Mouse (Mus musculus): ENCODE data around the gene Rhov. TPM values are rescaled to one million over a fixed set of nuclear protein-coding genes. Genes with fewer than 3 reads are reported as not detected.

Rhov gene
- polyA plus RNA-seq, 1 experiment, result 0.15 TPM

DNA sequence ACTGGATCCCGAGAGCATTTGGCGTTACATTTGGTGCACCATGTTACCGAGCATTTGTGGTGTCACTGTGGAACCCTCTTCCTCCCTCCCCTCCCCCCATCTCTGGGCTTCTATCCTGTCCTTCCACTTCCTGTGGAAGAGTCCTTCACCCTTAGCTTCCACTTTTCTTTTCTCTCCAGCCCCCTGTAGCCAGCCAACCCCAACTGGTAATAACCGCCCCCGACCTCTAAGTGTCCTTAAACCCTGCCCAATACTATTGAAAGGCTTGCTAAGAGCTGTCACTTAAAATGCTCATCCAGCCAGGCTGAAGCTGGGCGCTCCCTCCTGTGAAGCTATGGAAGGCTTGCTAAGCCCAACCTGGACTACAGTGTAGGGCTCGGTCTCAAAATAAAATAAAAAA is 5.9 kb upstream of the Rhov start:
- 80% methylated on average over 7 of the region's 7 CpGs for WGBS
- no peak for DNase-seq (ENCODE audit: low read depth in 1 of 2, low spot score in 2 of 2)
- no peak for TF ChIP-seq POLR2A (IDR thresholded peaks at IDR 0.05; ENCODE audit: low read depth, low read length)
- TF ChIP-seq CTCF (IDR thresholded peaks at IDR 0.05; ENCODE audit: extremely low read depth, insufficient read depth, insufficient read length, insufficient replicate concordance), result no peak
- no peaks in the 10 kb centered on the region for H3K27me3 ChIP-seq (ENCODE audit: control insufficient read depth, insufficient read depth, low read length)
- no peaks in the 10 kb centered on the region for H3K36me3 ChIP-seq (ENCODE audit: control insufficient read depth, insufficient read depth, low read length)
- H3K4me3 ChIP-seq (ENCODE audit: extremely low read depth, insufficient read depth, insufficient read length), result no peak overlapping the region
- no peak overlapping the region for H3K27ac ChIP-seq (ENCODE audit: insufficient read depth, low read length)
- H3K4me1 ChIP-seq (ENCODE audit: control insufficient read depth, insufficient read depth, insufficient read length), result no peaks in the 10 kb centered on the region

- WGBS, result 84% methylated on average over 1 of the region's 1 CpGs
- DNase-seq (ENCODE audit: low read depth in 1 of 2, low spot score in 2 of 2), result no peak
- peaks cover 4% of the 10 kb centered on the region; the same call in 1 of the 2 replicates for H3K4me1 ChIP-seq (ENCODE audit: control insufficient read depth, insufficient read depth, insufficient read length)
- TF ChIP-seq POLR2A (IDR thresholded peaks at IDR 0.05; ENCODE audit: low read depth, low read length), result no peak
- no peak for TF ChIP-seq CTCF (IDR thresholded peaks at IDR 0.05; ENCODE audit: extremely low read depth, insufficient read depth, insufficient read length, insufficient replicate concordance)
- no peak overlapping the region for H3K27ac ChIP-seq (ENCODE audit: insufficient read depth, low read length)
- no peaks in the 10 kb centered on the region for H3K36me3 ChIP-seq (ENCODE audit: control insufficient read depth, insufficient read depth, low read length)
- H3K27me3 ChIP-seq (ENCODE audit: control insufficient read depth, insufficient read depth, low read length), result peaks cover 1% of the 10 kb centered on the region; the same call in 1 of the 2 replicates
- H3K4me3 ChIP-seq (ENCODE audit: extremely low read depth, insufficient read depth, insufficient read length), result no peak overlapping the region
Measured at GRCm38 (mm10) chr2:119274126-119274525, 3.1 kb upstream of the Rhov start.

DNA sequence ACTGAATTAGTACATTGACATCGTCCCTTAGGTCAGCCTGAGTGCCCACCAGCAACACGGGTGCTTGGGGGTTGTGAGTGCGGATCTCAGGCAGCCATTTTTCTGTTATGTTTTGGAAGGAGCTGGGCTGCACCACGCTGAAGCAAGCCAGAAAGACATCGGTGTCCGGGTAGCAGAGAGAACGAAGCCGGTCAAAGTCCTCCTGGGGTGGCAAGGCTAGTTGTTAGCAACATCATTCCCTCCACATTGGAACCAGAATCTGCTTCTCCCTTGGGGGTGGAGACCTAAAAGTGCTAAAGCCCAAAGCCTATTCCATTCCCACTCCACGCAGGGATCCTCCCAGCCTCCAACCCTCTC is 808 bp downstream of the Rhov start:
- H3K4me1 ChIP-seq (ENCODE audit: control insufficient read depth, insufficient read depth, insufficient read length), result peaks cover 4% of the 10 kb centered on the region; the same call in 1 of the 2 replicates
- TF ChIP-seq CTCF (IDR thresholded peaks at IDR 0.05; ENCODE audit: extremely low read depth, insufficient read depth, insufficient read length, insufficient replicate concordance) (no peak), POLR2A (IDR thresholded peaks at IDR 0.05; ENCODE audit: low read depth, low read length) (no peak)
- H3K4me3 ChIP-seq (ENCODE audit: extremely low read depth, insufficient read depth, insufficient read length), result no peak overlapping the region
- 87% methylated on average over 9 of the region's 9 CpGs for whole genome bisulfite sequencing
- peaks cover 1% of the 10 kb centered on the region; the same call in 1 of the 2 replicates for H3K27me3 ChIP-seq (ENCODE audit: control insufficient read depth, insufficient read depth, low read length)
- DNase-seq (ENCODE audit: low read depth in 1 of 2, low spot score in 2 of 2), result no peak
- H3K27ac ChIP-seq (ENCODE audit: insufficient read depth, low read length), result no peak overlapping the region
- H3K36me3 ChIP-seq (ENCODE audit: control insufficient read depth, insufficient read depth, low read length), result no peaks in the 10 kb centered on the region

GRCm38 (mm10) chr2:119263813-119264212 is 7.3 kb downstream of the Rhov start:
- Histone ChIP-seq H3K4me3 (ENCODE audit: extremely low read depth, insufficient read depth, insufficient read length) (no peak overlapping the region), H3K27me3 (ENCODE audit: control insufficient read depth, insufficient read depth, low read length) (no peaks in the 10 kb centered on the region), H3K27ac (ENCODE audit: insufficient read depth, low read length) (no peak overlapping the region), H3K4me1 (ENCODE audit: control insufficient read depth, insufficient read depth, insufficient read length) (no peaks in the 10 kb centered on the region; the same call in 1 of the 2 replicates), H3K36me3 (ENCODE audit: control insufficient read depth, insufficient read depth, low read length) (no peaks in the 10 kb centered on the region)
- no peak for DNase-seq (ENCODE audit: low read depth in 1 of 2, low spot score in 2 of 2)
- WGBS, result 73% methylated on average over 5 of the region's 5 CpGs
- TF ChIP-seq POLR2A (IDR thresholded peaks at IDR 0.05; ENCODE audit: low read depth, low read length), result no peak
- TF ChIP-seq CTCF (IDR thresholded peaks at IDR 0.05; ENCODE audit: extremely low read depth, insufficient read depth, insufficient read length, insufficient replicate concordance), result no peak

- H3K27ac ChIP-seq (ENCODE audit: insufficient read depth, low read length), result no peak overlapping the region
- no peak overlapping the region for H3K4me3 ChIP-seq (ENCODE audit: extremely low read depth, insufficient read depth, insufficient read length)
- no peaks in the 10 kb centered on the region; the same call in 1 of the 2 replicates for H3K4me1 ChIP-seq (ENCODE audit: control insufficient read depth, insufficient read depth, insufficient read length)
- no peaks in the 10 kb centered on the region for H3K27me3 ChIP-seq (ENCODE audit: control insufficient read depth, insufficient read depth, low read length)
- 10% methylated on average over 8 of the region's 8 CpGs for WGBS
- TF ChIP-seq POLR2A (IDR thresholded peaks at IDR 0.05; ENCODE audit: low read depth, low read length), result no peak
- TF ChIP-seq CTCF (IDR thresholded peaks at IDR 0.05; ENCODE audit: extremely low read depth, insufficient read depth, insufficient read length, insufficient replicate concordance), result no peak
- no peak for DNase-seq (ENCODE audit: low read depth in 1 of 2, low spot score in 2 of 2)
- H3K36me3 ChIP-seq (ENCODE audit: control insufficient read depth, insufficient read depth, low read length), result no peaks in the 10 kb centered on the region
Measured at GRCm38 (mm10) chr2:119262978-119263377, 8.1 kb downstream of the Rhov start.

DNA sequence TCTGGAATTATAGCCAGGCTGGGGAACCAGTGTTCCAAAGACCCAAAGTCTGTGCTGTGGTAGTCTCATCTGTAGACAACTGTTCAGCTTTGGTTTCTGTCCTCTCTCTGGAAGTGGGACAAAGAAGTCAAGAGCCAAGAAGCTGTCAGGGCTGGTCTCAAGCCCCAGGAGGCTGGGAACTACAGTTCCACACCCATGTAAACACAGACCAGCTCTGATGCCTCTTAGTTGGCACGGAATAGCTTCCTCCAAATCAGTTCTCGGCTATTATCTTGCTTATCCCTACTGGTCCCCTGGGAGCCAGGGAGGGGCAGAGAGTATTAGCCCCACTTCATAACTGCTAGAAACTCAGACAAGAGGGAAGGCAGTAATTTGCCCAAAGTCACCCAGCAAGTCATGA is 9.7 kb downstream of the Rhov start:
- no peak for DNase-seq (ENCODE audit: low read depth in 1 of 2, low spot score in 2 of 2)
- H3K4me3 ChIP-seq (ENCODE audit: extremely low read depth, insufficient read depth, insufficient read length), result no peak overlapping the region
- no peaks in the 10 kb centered on the region for H3K36me3 ChIP-seq (ENCODE audit: control insufficient read depth, insufficient read depth, low read length)
- no peaks in the 10 kb centered on the region; the same call in 1 of the 2 replicates for H3K4me1 ChIP-seq (ENCODE audit: control insufficient read depth, insufficient read depth, insufficient read length)
- no peak overlapping the region for H3K27ac ChIP-seq (ENCODE audit: insufficient read depth, low read length)
- H3K27me3 ChIP-seq (ENCODE audit: control insufficient read depth, insufficient read depth, low read length), result no peaks in the 10 kb centered on the region
- WGBS, result 86% methylated on average over 2 of the region's 2 CpGs
- TF ChIP-seq POLR2A (IDR thresholded peaks at IDR 0.05; ENCODE audit: low read depth, low read length), result no peak
- TF ChIP-seq CTCF (IDR thresholded peaks at IDR 0.05; ENCODE audit: extremely low read depth, insufficient read depth, insufficient read length, insufficient replicate concordance), result no peak

DNA sequence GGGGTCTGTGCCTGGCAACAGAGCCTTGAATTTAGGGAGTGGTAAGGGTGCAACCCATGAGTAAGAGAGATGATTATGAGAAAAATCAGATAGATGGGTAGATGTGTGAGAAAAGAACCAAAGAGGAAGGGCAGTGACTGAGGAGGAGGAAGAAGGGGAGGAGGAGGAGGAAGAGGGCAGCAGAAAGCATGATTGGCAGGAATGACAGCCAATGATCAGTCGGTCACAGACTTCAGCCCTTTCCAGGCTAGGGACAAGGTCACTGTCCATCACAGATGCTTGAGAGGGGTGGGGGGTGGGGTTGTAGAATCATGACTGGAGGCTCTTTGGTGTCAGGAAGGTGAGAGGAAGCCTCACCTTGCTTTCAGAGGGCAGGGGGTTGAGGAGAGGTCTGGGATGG is 10.6 kb downstream of the Rhov start:
- no peak overlapping the region for H3K4me3 ChIP-seq (ENCODE audit: extremely low read depth, insufficient read depth, insufficient read length)
- 85% methylated on average over 1 of the region's 1 CpGs for WGBS

More for the DNA sequence above, 10.6 kb downstream of the Rhov start:
- no peak for DNase-seq (ENCODE audit: low read depth in 1 of 2, low spot score in 2 of 2)
- H3K36me3 ChIP-seq (ENCODE audit: control insufficient read depth, insufficient read depth, low read length), result no peaks in the 10 kb centered on the region
- no peaks in the 10 kb centered on the region; the same call in 1 of the 2 replicates for H3K4me1 ChIP-seq (ENCODE audit: control insufficient read depth, insufficient read depth, insufficient read length)
- no peak for TF ChIP-seq CTCF (IDR thresholded peaks at IDR 0.05; ENCODE audit: extremely low read depth, insufficient read depth, insufficient read length, insufficient replicate concordance)
- no peak for TF ChIP-seq POLR2A (IDR thresholded peaks at IDR 0.05; ENCODE audit: low read depth, low read length)
- H3K27ac ChIP-seq (ENCODE audit: insufficient read depth, low read length), result no peak overlapping the region
- H3K27me3 ChIP-seq (ENCODE audit: control insufficient read depth, insufficient read depth, low read length), result no peaks in the 10 kb centered on the region
